Mouse (Mus musculus) CH12.LX (cell line): ENCODE results near the gene Obp2b. TPM values are rescaled to one million over a fixed set of nuclear protein-coding genes. Genes with fewer than 3 reads are reported as not detected.
"Not testable (repeated sequence)": the region's sequence is repeated elsewhere in the genome, so short reads cannot be mapped to it uniquely, and the experiment has no call there.

Experiments used
- DNase-seq: peaks from one replicate; pipeline ENCODE4 v3.0.0-alpha.2; 2013; ENCODE audit errors: extremely low read depth
- H3K27ac ChIP-seq: 2 replicates; pipeline ENCODE4 v1.5.1; 2012; ENCODE audit warnings: low read depth, mild to moderate bottlenecking, control low read depth, moderate library complexity; ENCODE audit not compliant: insufficient read depth
- H3K27me3 ChIP-seq: replicated peaks from 2 replicates; pipeline ENCODE3; 2012; ENCODE audit warnings: inconsistent platforms
- H3K36me3 ChIP-seq, 2 experiments: replicated peaks in 1 of 2; 2 replicates each; pipeline versions ENCODE3 to v1.6.1; 2012; ENCODE audit warnings: inconsistent platforms in 1 of 2, low read length in 1 of 2, mild to moderate bottlenecking in 1 of 2, mixed read lengths in 1 of 2, moderate library complexity in 1 of 2; ENCODE audit not compliant: control insufficient read depth in 1 of 2, insufficient read depth in 1 of 2
- H3K4me1 ChIP-seq, 2 experiments: 2 replicates each; pipeline ENCODE4 v1.6.1; 2012; ENCODE audit warnings: inconsistent platforms in 1 of 2, moderate library complexity in 1 of 2; ENCODE audit not compliant: insufficient read depth in 2 of 2, control insufficient read depth in 1 of 2
- H3K4me2 ChIP-seq: 2 replicates; pipeline ENCODE4 v1.6.1; 2012; ENCODE audit warnings: low read depth, mild to moderate bottlenecking, control low read depth; ENCODE audit not compliant: poor library complexity, insufficient read depth, severe bottlenecking
- H3K4me3 ChIP-seq, 3 experiments: fragments of 150-350 bp in 1 of 3; sonication (generic) in 1 of 3; replicated peaks in 1 of 3; 2 replicates each; pipeline versions ENCODE3 to v1.5.1; 2011 to 2012; ENCODE audit warnings: low read depth in 2 of 3, low read length in 2 of 3, mild to moderate bottlenecking in 2 of 3, moderate library complexity in 2 of 3, control low read depth in 1 of 3, improper control_type of control experiment in 1 of 3, inconsistent platforms in 1 of 3, mixed read lengths in 1 of 3; ENCODE audit not compliant: poor library complexity in 1 of 3
- H3K79me2 ChIP-seq: replicated peaks from 2 replicates; pipeline ENCODE4 v1.6.1; 2012; ENCODE audit warnings: mild to moderate bottlenecking, moderate library complexity; ENCODE audit not compliant: control insufficient read depth, poor library complexity, insufficient read depth, severe bottlenecking; ENCODE audit errors: extremely low read depth
- H3K9ac ChIP-seq: 2 replicates; pipeline ENCODE4 v1.6.1; 2012; ENCODE audit warnings: low read depth, mild to moderate bottlenecking, control low read depth, moderate library complexity; ENCODE audit not compliant: insufficient read depth
- H3K9me3 ChIP-seq: replicated peaks from 2 replicates; pipeline ENCODE3; 2012; ENCODE audit warnings: low read length, inconsistent platforms, mixed read lengths
- CHD1 ChIP-seq: IDR thresholded peaks from 2 replicates; pipeline ENCODE4 v1.6.1; 2012; ENCODE audit warnings: low read depth, low read length, improper control_type of control experiment, inconsistent platforms
- CHD2 ChIP-seq: IDR thresholded peaks from 2 replicates; pipeline ENCODE4 v1.6.1; 2011; ENCODE audit warnings: low read length, improper control_type of control experiment
- CTCF ChIP-seq, 2 experiments: IDR thresholded peaks in 1 of 2; conservative IDR thresholded peaks in 1 of 2; 2 replicates each; pipeline ENCODE4 v1.5.1; 2011 to 2012; ENCODE audit warnings: low read depth in 2 of 2, low read length in 2 of 2, improper control_type of control experiment in 1 of 2, inconsistent platforms in 1 of 2, mild to moderate bottlenecking in 1 of 2, moderate library complexity in 1 of 2
- E2F4 ChIP-seq: IDR thresholded peaks from 2 replicates; pipeline ENCODE4 v1.6.1; 2011; ENCODE audit warnings: low read depth, low read length, improper control_type of control experiment; ENCODE audit not compliant: insufficient replicate concordance
- ELF1 ChIP-seq: IDR thresholded peaks from 2 replicates; pipeline ENCODE4 v1.6.1; 2014; ENCODE audit warnings: low read depth, mild to moderate bottlenecking, inconsistent platforms, low read length, improper control_type of control experiment
- ETS1 ChIP-seq: conservative IDR thresholded peaks from 2 replicates; pipeline ENCODE4 v1.6.1; 2012; ENCODE audit warnings: low read depth, mild to moderate bottlenecking, inconsistent platforms, low read length, improper control_type of control experiment, moderate library complexity
- GABPA ChIP-seq: IDR thresholded peaks from 2 replicates; pipeline ENCODE4 v1.6.1; 2012; ENCODE audit warnings: low read depth, low read length, improper control_type of control experiment, inconsistent platforms; ENCODE audit not compliant: insufficient replicate concordance
- HCFC1 ChIP-seq: IDR thresholded peaks from 2 replicates; pipeline ENCODE4 v1.6.1; 2012; ENCODE audit warnings: low read depth, mild to moderate bottlenecking, inconsistent platforms, low read length, improper control_type of control experiment
- IRF4 ChIP-seq: IDR thresholded peaks from 2 replicates; pipeline ENCODE4 v1.6.1; 2014; ENCODE audit warnings: low read depth, mild to moderate bottlenecking, inconsistent platforms, low read length, improper control_type of control experiment
- JUN ChIP-seq: IDR thresholded peaks from 2 replicates; pipeline ENCODE4 v1.6.1; 2011; ENCODE audit warnings: low read depth, mild to moderate bottlenecking, low read length, improper control_type of control experiment, moderate library complexity; ENCODE audit not compliant: insufficient read depth
- JUND ChIP-seq: conservative IDR thresholded peaks from 2 replicates; pipeline ENCODE4 v1.6.1; 2011; ENCODE audit warnings: low read depth, low read length, improper control_type of control experiment
- KAT2A ChIP-seq: IDR thresholded peaks from 2 replicates; pipeline ENCODE4 v1.6.1; 2012; ENCODE audit warnings: low read length, improper control_type of control experiment, inconsistent platforms; ENCODE audit not compliant: insufficient replicate concordance
- MAFK ChIP-seq: IDR thresholded peaks from 2 replicates; pipeline ENCODE4 v1.6.1; 2011; ENCODE audit warnings: low read length, improper control_type of control experiment; ENCODE audit not compliant: insufficient replicate concordance
- MAX ChIP-seq: IDR thresholded peaks from 2 replicates; pipeline ENCODE4 v1.6.1; 2011; ENCODE audit warnings: low read length, improper control_type of control experiment
- MEF2A ChIP-seq: IDR thresholded peaks from 2 replicates; pipeline ENCODE4 v1.6.1; 2014; ENCODE audit warnings: low read depth, mild to moderate bottlenecking, inconsistent platforms, low read length, improper control_type of control experiment, borderline replicate concordance
- MXI1 ChIP-seq: IDR thresholded peaks from 2 replicates; pipeline ENCODE4 v1.6.1; 2011; ENCODE audit warnings: mild to moderate bottlenecking, low read depth, low read length, improper control_type of control experiment
- MYC ChIP-seq: IDR thresholded peaks from 2 replicates; pipeline ENCODE4 v1.6.1; 2011; ENCODE audit warnings: low read depth, mild to moderate bottlenecking, improper control_type of control experiment, low read length
- NELFE ChIP-seq: IDR thresholded peaks from 2 replicates; pipeline ENCODE4 v1.6.1; 2011; ENCODE audit warnings: low read depth, low read length, improper control_type of control experiment
- NRF1 ChIP-seq: IDR thresholded peaks from 2 replicates; pipeline ENCODE4 v1.6.1; 2014; ENCODE audit warnings: low read depth, mild to moderate bottlenecking, inconsistent platforms, low read length, improper control_type of control experiment, moderate library complexity
- PAX5 ChIP-seq: IDR thresholded peaks from 2 replicates; pipeline ENCODE4 v1.6.1; 2012; ENCODE audit warnings: low read length, inconsistent platforms, mixed read lengths
- POLR2A ChIP-seq: IDR thresholded peaks from 2 replicates; pipeline ENCODE4 v1.6.1; 2011; ENCODE audit warnings: low read depth, mild to moderate bottlenecking, improper control_type of control experiment, low read length
- POLR2AphosphoS2 ChIP-seq: IDR thresholded peaks from 2 replicates; pipeline ENCODE4 v1.6.1; 2011; ENCODE audit warnings: low read depth, low read length, improper control_type of control experiment
- RAD21 ChIP-seq: IDR thresholded peaks from 2 replicates; pipeline ENCODE4 v1.6.1; 2011; ENCODE audit warnings: low read depth, mild to moderate bottlenecking, low read length, improper control_type of control experiment, moderate library complexity
- RCOR1 ChIP-seq: conservative IDR thresholded peaks from 2 replicates; pipeline ENCODE4 v1.6.1; 2012; ENCODE audit warnings: low read depth, mild to moderate bottlenecking, inconsistent platforms, low read length, improper control_type of control experiment
- SIN3A ChIP-seq: IDR thresholded peaks from 2 replicates; pipeline ENCODE4 v1.6.1; 2012; ENCODE audit warnings: low read length, improper control_type of control experiment, inconsistent platforms
- SMC3 ChIP-seq: IDR thresholded peaks from 2 replicates; pipeline ENCODE4 v1.6.1; 2011; ENCODE audit warnings: low read depth, low read length, improper control_type of control experiment
- TBP ChIP-seq: conservative IDR thresholded peaks from 2 replicates; pipeline ENCODE4 v1.6.1; 2011; ENCODE audit warnings: low read depth, low read length, improper control_type of control experiment
- TCF12 ChIP-seq: IDR thresholded peaks from 2 replicates; pipeline ENCODE4 v1.6.1; 2014; ENCODE audit warnings: low read depth, mild to moderate bottlenecking, inconsistent platforms, low read length, improper control_type of control experiment
- UBTF ChIP-seq: IDR thresholded peaks from 2 replicates; pipeline ENCODE4 v1.6.1; 2012; ENCODE audit warnings: low read depth, mild to moderate bottlenecking, inconsistent platforms, low read length, improper control_type of control experiment, moderate library complexity
- USF1 ChIP-seq: IDR thresholded peaks from 2 replicates; pipeline ENCODE4 v1.6.1; 2014; ENCODE audit warnings: low read depth, mild to moderate bottlenecking, inconsistent platforms, low read length, improper control_type of control experiment
- USF2 ChIP-seq: conservative IDR thresholded peaks from 2 replicates; pipeline ENCODE4 v1.6.1; 2011; ENCODE audit warnings: low read depth, low read length, improper control_type of control experiment
- ZC3H11A ChIP-seq: IDR thresholded peaks from 2 replicates; pipeline ENCODE4 v1.6.1; 2012; ENCODE audit warnings: low read depth, mild to moderate bottlenecking, inconsistent platforms, low read length, improper control_type of control experiment
- ZKSCAN1 ChIP-seq: IDR thresholded peaks from 2 replicates; pipeline ENCODE4 v1.6.1; 2012; ENCODE audit warnings: low read depth, inconsistent platforms, low read length, improper control_type of control experiment, borderline replicate concordance
- ZMIZ1 ChIP-seq: IDR thresholded peaks from 2 replicates; pipeline ENCODE4 v1.6.1; 2012; ENCODE audit warnings: low read depth, mild to moderate bottlenecking, inconsistent platforms, low read length, improper control_type of control experiment
- dilution Hi-C: fragments of 300-500 bp; cut with MboI; formaldehyde crosslinking; loops from 2 replicates; pipeline ENCODE4 v1.14.3; 2020; ENCODE audit warnings: low sequenced_read_pairs; ENCODE audit not compliant: extremely low pct_unique_long_range_greater_than_20kb, extremely low pct_ligation_motif_present
- in situ Hi-C: fragments of 300-500 bp; cut with MboI; formaldehyde crosslinking; loops from 3 replicates; pipeline ENCODE4 v1.14.3; 2019; ENCODE audit warnings: low sequenced_read_pairs, low pct_ligation_motif_present, low pct_unique_long_range_greater_than_20kb, mixed read lengths
- polyA plus RNA-seq: library from polyadenylated mRNA; unstranded; fragments of >175 nt; gene quantifications from 2 replicates; pipeline ENCODE4 v1.2.1, GENCODE M21; 2012; ENCODE audit warnings: low read depth; ENCODE audit not compliant: insufficient read length
- total RNA-seq, 2 experiments: library from RNA; depleted of rRNA; stranded (reverse); fragments of 300-350 nt in 1 of 2; fragments of >200 nt in 1 of 2; gene quantifications; 2 replicates each; pipeline ENCODE4 v1.2.3; 2012 to 2014

The Obp2b gene
- total RNA-seq (2012; rRNA removed) (not detected in 2 replicates), total RNA-seq (2014; rRNA removed) (not detected in 2 replicates), polyA plus RNA-seq (not detected in 2 replicates)

GRCm38 (mm10) chr2:25736709-25737108, at the start of gene Obp2b:
TSS of gene Obp2b (plus strand) at chr2:25737009.
- H3K4me3 ChIP-seq, H3K27ac ChIP-seq, H3K9me3 ChIP-seq, DNase-seq, H3K9ac ChIP-seq, dilution Hi-C loops, H3K4me2 ChIP-seq, H3K4me1 ChIP-seq, H3K36me3 ChIP-seq, H3K79me2 ChIP-seq, in situ Hi-C loops: not testable (repeated sequence)
- H3K27me3 ChIP-seq = peaks cover 62% of the 10 kb centered on the region

- DNase-seq = peak; percentile 64
- Histone ChIP-seq H3K27ac (no peak overlapping the region), H3K9ac (no peak overlapping the region), H3K36me3 (no peaks in the 10 kb centered on the region), H3K9me3 (no peaks in the 10 kb centered on the region), H3K79me2 (no peaks in the 10 kb centered on the region), H3K27me3 (peaks cover 7% of the 10 kb centered on the region), H3K4me2 (no peak overlapping the region), H3K4me3 (no peak overlapping the region), H3K4me1 (peaks cover 5 to 24% of the 10 kb centered on the region in 2 experiments; a peak in 2 of 4 replicates)
- in situ Hi-C loops = no loop called here
- dilution Hi-C loops = no loop called here
- TF ChIP-seq ZMIZ1 (no peak), POLR2A (no peak), USF2 (no peak), SMC3 (peak; percentile 39), ZC3H11A (no peak), GABPA (no peak), MAX (no peak), TCF12 (no peak), RAD21 (peak; percentile 55), MYC (no peak), CHD2 (no peak), MAFK (no peak), NRF1 (no peak), KAT2A (no peak), MXI1 (no peak), ETS1 (no peak), JUN (no peak), UBTF (no peak), USF1 (no peak), POLR2AphosphoS2 (no peak), IRF4 (no peak), ELF1 (no peak), RCOR1 (no peak), SIN3A (no peak), HCFC1 (no peak), JUND (no peak), PAX5 (no peak), TBP (no peak), ZKSCAN1 (peak; percentile 41), E2F4 (no peak), CHD1 (no peak), NELFE (no peak), CTCF (conservative IDR thresholded peaks at IDR 0.05 in 1 of 2, IDR thresholded peaks at IDR 0.05 in 1 of 2; ENCODE audit: low read depth in 2 of 2, low read length in 2 of 2) (peak; percentile 72 to 91), MEF2A (no peak)
These were observed 42.2 kb upstream of the Obp2b start for GRCm38 (mm10) chr2:25694605-25695004.
